Mouse (Mus musculus) embryonic facial prominence, embryonic 14.5 days (tissue): ENCODE measurements at regions not wholly inside any gene's neighbourhood (a gene's known extent, or its start where the extent isn't known, plus 50 kb on each side); places are given as distances from the start of the nearest gene placed in this dataset.
"Not testable (repeated sequence)": the region's sequence is repeated elsewhere in the genome, so short reads cannot be mapped to it uniquely, and the experiment has no call there.

Source experiments
- ATAC-seq: fragments of 200-750 bp; cut with Nextera tagmentation; 2 replicates; pipeline ENCODE4 v1.8.0; 2017; ENCODE audit warnings: low read depth, moderate number of reproducible peaks, moderate TSS enrichment
- DNase-seq: peaks from one replicate; pipeline ENCODE4 v3.0.0-alpha.2; 2015; ENCODE audit warnings: low spot score
- H3K27ac ChIP-seq: fragments of 300-500 bp; sonication (generic); replicated peaks from 2 replicates; pipeline ENCODE4 v1.5.1; 2014; ENCODE audit warnings: low read depth, mild to moderate bottlenecking, low read length, moderate library complexity
- H3K27me3 ChIP-seq: fragments of 300-500 bp; sonication (generic); replicated peaks from 2 replicates; pipeline ENCODE4 v1.6.1; 2014; ENCODE audit warnings: low read length; ENCODE audit not compliant: control insufficient read depth, insufficient read depth
- H3K36me3 ChIP-seq: fragments of 300-500 bp; sonication (generic); 2 replicates; pipeline ENCODE4 v1.6.1; 2014; ENCODE audit warnings: low read length, mixed read lengths; ENCODE audit not compliant: control insufficient read depth, insufficient read depth
- H3K4me1 ChIP-seq: fragments of 300-500 bp; sonication (generic); 2 replicates; pipeline ENCODE4 v1.6.1; 2014; ENCODE audit warnings: antibody characterized with exemption, low read length; ENCODE audit not compliant: control insufficient read depth, insufficient read depth
- H3K4me2 ChIP-seq: fragments of 300-500 bp; sonication (generic); 2 replicates; pipeline ENCODE4 v1.6.1; 2014; ENCODE audit warnings: low read depth, mild to moderate bottlenecking, low read length, moderate library complexity, mixed read lengths
- H3K4me3 ChIP-seq: fragments of 300-500 bp; sonication (generic); 2 replicates; pipeline ENCODE4 v1.5.1; 2014; ENCODE audit warnings: low read depth, mild to moderate bottlenecking, low read length
- H3K9ac ChIP-seq: fragments of 300-500 bp; sonication (generic); 2 replicates; pipeline ENCODE4 v1.6.1; 2014; ENCODE audit warnings: low read depth, mild to moderate bottlenecking, low read length, moderate library complexity, mixed read lengths
- H3K9me3 ChIP-seq: fragments of 300-500 bp; sonication (generic); 2 replicates; pipeline ENCODE4 v1.6.1; 2016; ENCODE audit warnings: low read length; ENCODE audit not compliant: control insufficient read depth
- WGBS: fragments of 180-500 bp; shearing (Covaris S2); extraction: QIAGEN DNeasy Blood & Tissue Kit; methylation state at CpG from one replicate; pipeline ENCODE4 v1.1.7; 2014; 5-methylcytosine and 5-hydroxymethylcytosine counted together

DNA sequence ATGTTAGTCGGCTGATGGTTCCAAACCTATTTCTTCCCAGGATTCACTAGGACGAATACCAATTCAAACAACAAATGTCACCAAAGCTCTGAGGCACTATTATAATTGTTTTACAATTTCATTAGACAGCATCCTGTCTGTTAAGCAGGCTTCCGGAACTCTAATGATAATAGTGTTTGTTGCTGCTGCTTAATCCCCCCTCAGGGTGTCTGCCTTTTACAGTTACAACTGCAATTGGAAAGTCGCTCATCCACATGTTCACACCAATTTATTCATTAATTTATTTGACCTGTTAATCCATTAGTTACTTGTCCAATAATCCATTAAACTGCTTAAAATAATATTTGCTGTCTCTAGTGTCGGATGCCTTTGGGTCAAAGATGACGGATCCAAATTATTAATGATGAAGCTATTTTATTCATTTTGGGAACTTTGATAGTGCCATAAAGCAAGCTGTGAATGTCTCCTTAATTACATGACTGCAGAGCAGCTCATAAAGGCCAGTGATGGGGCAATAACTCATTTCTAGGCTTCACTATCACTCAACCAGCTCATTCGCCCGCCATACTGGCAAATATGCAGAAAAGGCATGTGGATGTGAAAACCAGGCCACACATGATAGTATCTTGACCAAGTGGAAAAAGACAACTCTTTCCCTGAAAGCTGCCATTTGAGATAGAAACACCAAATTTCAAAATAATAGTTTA is 226.6 kb upstream of the Rarb start:
- Histone ChIP-seq H3K36me3 (no peaks in the 10 kb centered on the region), H3K9me3 (no peaks in the 10 kb centered on the region), H3K27me3 (no peaks in the 10 kb centered on the region), H3K4me3 (no peak overlapping the region), H3K4me1 (no peaks in the 10 kb centered on the region), H3K9ac (no peak overlapping the region), H3K4me2 (no peak overlapping the region), H3K27ac (no peak overlapping the region)
- ATAC-seq (no peak), DNase-seq (no peak)
- 88% methylated on average over 8 of the region's 8 CpGs for WGBS

DNA sequence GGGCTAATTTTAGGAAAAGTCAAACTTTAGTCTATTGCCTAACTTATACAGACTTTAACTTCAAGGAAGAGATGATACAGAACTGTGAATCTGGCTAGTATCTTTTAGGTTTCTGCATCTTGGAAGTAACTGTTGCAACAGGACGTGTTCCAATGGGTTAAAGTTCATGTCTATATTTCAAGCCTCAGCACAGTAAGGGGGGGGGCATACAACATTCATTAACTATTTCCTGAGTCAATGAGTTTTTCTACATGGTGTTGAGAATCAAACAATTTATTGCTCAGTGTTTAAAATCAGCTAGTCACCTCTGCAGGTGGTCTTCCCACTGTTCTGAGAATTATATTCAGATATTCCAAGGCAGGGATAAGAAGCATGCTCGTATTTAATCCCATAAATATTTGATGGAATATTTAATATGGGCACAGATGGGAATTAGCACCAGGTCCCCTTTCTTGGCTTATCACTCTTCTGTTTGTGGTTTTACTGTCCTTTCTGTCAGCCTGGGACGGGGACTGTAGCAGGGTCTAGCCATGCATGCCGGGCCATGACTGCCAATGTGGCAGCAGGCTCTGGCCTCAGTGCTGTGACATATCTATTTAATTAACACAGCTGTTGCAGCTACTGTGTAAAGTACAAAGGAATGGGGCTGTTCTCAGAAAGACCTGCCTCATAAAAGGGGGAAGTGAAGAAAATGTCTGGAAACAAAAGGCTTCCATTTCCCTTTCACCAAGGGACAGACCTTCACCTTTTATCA is 201.8 kb upstream of the Rarb start:
- 62% methylated on average over 4 of the region's 4 CpGs for WGBS
- Histone ChIP-seq H3K9me3 (no peaks in the 10 kb centered on the region), H3K4me1 (no peaks in the 10 kb centered on the region), H3K27ac (no peak overlapping the region), H3K9ac (no peak overlapping the region), H3K4me3 (no peak overlapping the region), H3K36me3 (no peaks in the 10 kb centered on the region), H3K4me2 (no peak overlapping the region), H3K27me3 (no peaks in the 10 kb centered on the region)
- ATAC-seq (no peak), DNase-seq (no peak)

DNA sequence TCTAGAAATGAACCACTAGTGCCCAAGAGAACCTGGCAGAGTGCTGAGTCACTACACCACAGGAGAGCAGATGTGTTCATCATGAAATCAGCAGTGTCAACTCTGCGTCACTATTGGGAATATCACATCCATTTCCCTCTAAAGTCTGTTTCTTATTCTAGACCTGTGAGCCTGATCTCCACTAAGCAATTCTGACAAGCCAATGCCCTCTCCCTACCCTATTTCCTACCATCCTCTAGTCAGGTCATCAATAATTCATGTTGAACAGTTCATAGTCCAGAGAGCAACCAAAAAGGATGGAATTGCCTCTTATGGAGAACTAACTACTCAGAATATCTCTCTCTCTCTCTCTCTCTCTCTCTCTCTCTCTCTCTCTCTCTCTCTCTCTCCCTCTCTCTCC is 194.0 kb upstream of the Rarb start:
- 84% methylated on average over 1 of the region's 1 CpGs for WGBS
- Histone ChIP-seq H3K4me2 (no peak overlapping the region), H3K4me1 (no peaks in the 10 kb centered on the region), H3K27ac (no peak overlapping the region), H3K9me3 (no peaks in the 10 kb centered on the region), H3K27me3 (no peaks in the 10 kb centered on the region), H3K4me3 (no peak overlapping the region), H3K36me3 (no peaks in the 10 kb centered on the region), H3K9ac (no peak overlapping the region)
- ATAC-seq: no peak
- DNase-seq: no peak

DNA sequence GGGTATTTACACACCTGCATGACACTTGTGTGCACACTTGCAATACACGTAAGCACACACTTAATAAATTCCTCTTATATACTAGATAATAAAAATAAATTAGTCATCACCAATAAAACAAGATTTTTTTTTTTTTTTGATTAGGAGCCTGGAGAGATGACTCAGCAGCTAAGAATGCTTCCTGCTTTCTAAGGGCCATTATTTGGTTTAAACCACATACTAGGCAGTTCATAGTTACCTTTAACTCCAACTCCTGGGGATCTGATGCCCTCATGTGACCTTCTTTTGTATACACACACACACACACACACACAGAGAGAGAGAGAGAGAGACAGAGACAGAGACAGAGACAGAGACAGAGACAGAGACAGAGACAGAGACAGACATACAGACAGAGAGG is 193.2 kb upstream of the Rarb start:
- Histone ChIP-seq H3K9me3 (no peaks in the 10 kb centered on the region), H3K4me2 (no peak overlapping the region), H3K36me3 (no peaks in the 10 kb centered on the region), H3K4me1 (no peaks in the 10 kb centered on the region), H3K27ac (no peak overlapping the region), H3K4me3 (no peak overlapping the region), H3K27me3 (no peaks in the 10 kb centered on the region), H3K9ac (no peak overlapping the region)
- DNase-seq (no peak), ATAC-seq (no peak)
- 85% methylated on average over 1 of the region's 1 CpGs for WGBS

DNA sequence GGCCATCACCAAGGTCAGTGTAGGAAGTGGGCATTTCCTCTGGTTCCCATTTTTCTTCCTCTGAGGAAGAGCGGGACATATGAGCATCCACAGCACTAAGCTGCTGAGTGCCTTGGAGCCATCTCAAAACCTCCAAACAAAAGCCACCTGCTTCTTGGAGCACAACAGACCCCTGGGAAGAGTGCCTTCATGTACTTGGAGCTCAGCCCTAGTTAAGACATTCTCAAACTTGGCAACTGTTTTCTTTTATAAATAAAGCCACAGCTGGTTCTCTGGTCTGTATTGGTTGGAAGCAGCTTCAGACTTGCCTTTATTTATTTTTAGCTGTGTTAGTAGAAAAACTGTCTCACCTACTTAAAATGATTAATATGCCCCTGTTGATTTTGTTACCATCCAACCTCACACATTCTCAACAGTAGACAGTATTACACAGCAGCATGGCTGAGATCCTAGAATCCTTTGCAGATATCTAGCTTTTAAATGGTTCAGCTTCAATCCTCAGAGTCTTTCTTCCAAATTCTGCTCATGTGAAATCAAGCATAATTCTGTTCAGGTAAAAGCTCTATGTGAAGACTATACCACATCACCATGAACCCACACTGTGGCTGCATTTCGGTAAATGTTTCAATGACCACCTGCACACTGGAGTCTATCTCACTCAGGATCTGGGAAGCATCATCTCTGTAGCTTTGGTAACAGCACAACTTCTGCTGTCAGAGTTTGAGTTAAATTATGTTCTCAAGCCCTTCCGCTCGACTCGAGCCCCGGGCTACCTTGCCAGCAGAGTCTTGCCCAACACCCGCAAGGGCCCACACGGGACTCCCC is 186.4 kb upstream of the Rarb start:
- Histone ChIP-seq H3K36me3 (no peaks in the 10 kb centered on the region), H3K4me1 (peaks cover 4% of the 10 kb centered on the region), H3K9me3 (no peaks in the 10 kb centered on the region), H3K4me2 (no peak overlapping the region), H3K4me3 (no peak overlapping the region), H3K27ac (no peak overlapping the region), H3K27me3 (no peaks in the 10 kb centered on the region), H3K9ac (no peak overlapping the region)
- 75% methylated on average over 6 of the region's 8 CpGs for WGBS
- DNase-seq: peak; percentile 79
- ATAC-seq: 0 out of 2 replicates have a peak, but pooled peaks have one; percentile 55

DNA sequence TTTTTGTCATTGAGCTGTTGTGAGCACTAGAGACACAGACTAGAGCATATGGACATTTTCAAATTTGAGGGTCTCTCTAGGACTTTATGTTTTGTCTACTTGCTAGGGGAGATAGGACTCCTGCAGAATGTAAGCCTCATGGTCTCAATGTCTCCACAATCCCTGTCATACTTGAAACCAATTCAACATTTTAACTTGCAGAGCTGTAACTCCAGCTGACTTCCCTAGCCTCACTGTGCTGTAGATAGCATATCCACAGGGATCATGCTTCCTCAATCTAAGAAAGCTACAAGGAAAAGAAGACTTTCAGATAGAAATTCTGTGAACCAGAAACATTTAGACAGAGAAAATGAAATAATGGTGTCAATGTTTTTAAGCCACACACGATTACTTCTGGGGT is 185.8 kb upstream of the Rarb start:
- H3K4me1 ChIP-seq: peaks cover 4% of the 10 kb centered on the region
- no peak overlapping the region for H3K4me3 ChIP-seq
- no peaks in the 10 kb centered on the region for H3K27me3 ChIP-seq
- H3K27ac ChIP-seq: no peak overlapping the region
- no peaks in the 10 kb centered on the region for H3K9me3 ChIP-seq
- WGBS: 75% methylated on average over 1 of the region's 1 CpGs
- DNase-seq (no peak), ATAC-seq (no peak)
- no peak overlapping the region for H3K9ac ChIP-seq
- no peak overlapping the region for H3K4me2 ChIP-seq
- no peaks in the 10 kb centered on the region for H3K36me3 ChIP-seq

DNA sequence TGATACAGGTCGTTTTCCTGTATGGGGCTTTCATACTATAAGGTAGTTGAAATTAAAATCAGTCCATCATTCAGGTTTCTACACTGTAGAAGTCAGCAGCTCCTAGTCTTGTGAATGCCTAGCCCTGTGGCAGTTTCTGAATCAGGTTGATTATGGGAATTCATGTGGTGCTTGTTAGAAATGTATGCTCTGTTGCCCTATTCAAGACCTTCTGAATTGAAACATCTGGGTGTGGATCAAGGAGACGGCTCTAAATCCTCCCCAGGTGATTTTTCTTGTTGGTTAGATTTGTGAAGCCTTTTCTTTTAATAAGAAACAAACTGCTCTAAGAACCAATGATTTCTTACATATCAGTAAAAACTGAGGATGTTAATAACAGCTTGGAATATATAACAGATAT is 177.8 kb upstream of the Rarb start:
- 41% methylated on average over 2 of the region's 2 CpGs for WGBS
- Histone ChIP-seq H3K9me3 (no peaks in the 10 kb centered on the region), H3K9ac (no peak overlapping the region), H3K27me3 (no peaks in the 10 kb centered on the region), H3K4me1 (no peaks in the 10 kb centered on the region), H3K4me3 (no peak overlapping the region), H3K36me3 (no peaks in the 10 kb centered on the region), H3K4me2 (no peak overlapping the region), H3K27ac (no peak overlapping the region)
- DNase-seq (no peak), ATAC-seq (no peak)

DNA sequence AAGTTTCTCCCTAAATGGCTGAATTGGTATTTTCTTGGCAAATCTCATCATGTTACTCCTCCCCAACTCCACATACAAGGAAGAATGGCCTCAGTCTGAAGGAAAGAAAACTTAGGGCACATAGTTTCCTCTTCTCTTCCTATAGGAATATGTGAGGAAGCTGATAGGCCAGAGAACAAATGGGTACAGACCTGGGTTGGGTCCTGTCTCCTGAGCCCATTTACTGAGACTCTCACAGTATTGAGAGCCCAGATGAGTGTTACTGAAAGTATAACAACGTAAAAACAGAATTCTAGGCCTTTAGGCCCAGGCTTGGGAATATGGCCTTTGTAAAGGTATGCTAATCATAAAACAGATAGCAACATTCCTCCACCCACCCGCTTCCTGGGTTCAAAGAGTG is 152.0 kb upstream of the Rarb start:
- DNase-seq, H3K27ac ChIP-seq, H3K4me1 ChIP-seq, H3K9ac ChIP-seq, H3K36me3 ChIP-seq, ATAC-seq, H3K9me3 ChIP-seq, H3K27me3 ChIP-seq, H3K4me3 ChIP-seq, H3K4me2 ChIP-seq: not testable (repeated sequence)
- 94% methylated on average over 2 of the region's 2 CpGs for WGBS
